Mouse (Mus musculus): ENCODE measurements around the gene Tmem164. TPM values are rescaled to one million over a fixed set of nuclear protein-coding genes. Genes with fewer than 3 reads are reported as not detected.

Tmem164 gene
- polyA plus RNA-seq, 1 experiment: 42.1 TPM

DNA sequence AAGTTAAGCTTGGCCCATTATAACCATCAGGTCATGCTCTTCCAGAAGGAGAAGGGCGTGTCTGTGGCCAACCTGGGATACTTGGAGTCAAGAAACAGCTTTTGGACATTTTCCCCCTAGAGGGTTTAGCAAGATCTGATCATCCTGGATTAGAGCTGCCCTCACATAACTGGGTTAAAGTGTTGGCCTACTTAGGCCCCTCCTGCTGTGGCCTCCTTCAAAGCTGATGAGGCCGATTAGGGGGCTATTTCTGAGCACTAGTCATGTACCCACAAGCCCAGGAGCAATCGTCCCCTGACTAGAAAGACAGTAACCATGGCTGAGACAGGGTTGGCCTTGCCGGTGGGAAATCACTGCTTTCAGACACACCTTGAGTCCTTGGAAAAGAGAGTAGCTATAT, 160.7 kb downstream of the Tmem164 start:
- no peak for DNase-seq
- TF ChIP-seq CTCF (IDR thresholded peaks at IDR 0.05; ENCODE audit: insufficient read depth, low read length): no peak

DNA sequence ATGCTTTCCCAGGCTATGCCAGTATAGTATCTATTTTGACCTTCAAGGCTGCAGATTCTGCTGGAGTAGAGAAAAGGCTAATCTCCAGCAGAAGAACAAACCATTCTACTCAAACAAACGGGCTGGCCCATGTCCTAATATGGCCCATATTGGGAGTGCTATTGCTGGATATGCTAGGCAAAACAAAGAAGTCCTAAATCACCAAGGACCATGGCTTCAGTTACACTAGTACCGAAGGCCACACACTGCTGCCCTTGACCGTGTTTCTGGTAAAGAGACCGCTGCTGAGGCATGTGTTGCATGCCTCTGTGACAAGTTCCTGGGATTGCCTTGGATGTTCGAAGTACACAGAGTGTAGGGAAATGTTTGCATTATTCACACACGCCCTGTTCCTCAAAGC, 165.1 kb downstream of the Tmem164 start:
- Histone ChIP-seq H3K4me3 (replicated peaks; ENCODE audit: extremely low read depth, low read depth, low read length) (no peak overlapping the region), H3K4me1 (ENCODE audit: control insufficient read depth, insufficient read depth, low read length) (no peaks in the 10 kb centered on the region)
- 73% methylated on average over 6 of the region's 6 CpGs for WGBS
- DNase-seq: no peak
- TF ChIP-seq POLR2A (IDR thresholded peaks at IDR 0.05; ENCODE audit: borderline replicate concordance, extremely low read depth, low read depth, low read length) (no peak), CTCF (IDR thresholded peaks at IDR 0.05; ENCODE audit: insufficient read depth, low read length) (no peak)

More for the DNA sequence above, 160.7 kb downstream of the Tmem164 start:
- WGBS: 70% methylated on average over 4 of the region's 4 CpGs
- H3K4me3 ChIP-seq (replicated peaks; ENCODE audit: extremely low read depth, low read depth, low read length): no peak overlapping the region
- H3K4me1 ChIP-seq (ENCODE audit: control insufficient read depth, insufficient read depth, low read length): no peaks in the 10 kb centered on the region

DNA sequence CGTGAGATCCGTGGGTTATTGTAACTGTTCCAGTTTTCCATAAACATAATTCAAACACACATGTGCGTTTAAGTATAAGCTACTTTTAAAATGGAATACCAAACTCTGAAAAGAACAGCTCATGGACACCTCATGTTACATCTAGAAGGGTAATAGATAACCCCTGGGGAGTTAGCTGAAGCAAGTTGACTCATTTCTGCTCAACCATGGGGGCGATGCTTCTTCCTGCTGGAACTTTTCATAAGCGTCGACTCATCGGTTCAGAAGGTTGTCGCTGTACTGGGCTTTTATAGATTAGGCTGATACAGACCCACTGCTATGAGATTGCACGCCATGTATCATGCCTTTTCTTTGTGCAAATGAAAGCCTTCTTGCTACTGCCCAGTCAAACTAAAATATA, 166.8 kb downstream of the Tmem164 start:
- no peak for DNase-seq
- no peaks in the 10 kb centered on the region for H3K4me1 ChIP-seq (ENCODE audit: control insufficient read depth, insufficient read depth, low read length)
- no peak for TF ChIP-seq POLR2A (IDR thresholded peaks at IDR 0.05; ENCODE audit: borderline replicate concordance, extremely low read depth, low read depth, low read length)
- no peak for TF ChIP-seq CTCF (IDR thresholded peaks at IDR 0.05; ENCODE audit: insufficient read depth, low read length)
- no peak overlapping the region for H3K4me3 ChIP-seq (replicated peaks; ENCODE audit: extremely low read depth, low read depth, low read length)
- WGBS: 84% methylated on average over 9 of the region's 9 CpGs

DNA sequence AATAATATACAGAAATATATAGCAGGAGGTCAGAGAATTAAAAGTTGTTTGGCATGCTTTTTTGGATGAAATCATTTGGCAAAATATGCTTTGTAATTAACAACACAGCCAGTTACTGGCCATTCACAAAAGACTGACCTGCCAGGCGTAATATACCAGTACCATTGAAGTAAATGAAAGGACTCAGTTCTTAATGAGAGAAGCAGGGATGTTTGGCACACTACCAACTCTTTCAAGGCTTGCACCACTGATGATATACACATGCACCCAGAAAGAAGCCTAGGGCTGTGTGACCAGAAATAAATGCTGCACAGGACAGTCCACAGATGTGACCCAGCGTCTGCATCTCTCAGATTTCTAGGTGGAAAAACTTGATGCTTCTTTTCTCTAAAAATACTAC, 188.6 kb downstream of the Tmem164 start:
- Histone ChIP-seq H3K4me1 (ENCODE audit: control insufficient read depth, insufficient read depth, low read length) (no peaks in the 10 kb centered on the region), H3K4me3 (replicated peaks; ENCODE audit: extremely low read depth, low read depth, low read length) (no peak overlapping the region)
- DNase-seq: no peak
- WGBS: 81% methylated on average over 2 of the region's 2 CpGs
- TF ChIP-seq CTCF (IDR thresholded peaks at IDR 0.05; ENCODE audit: insufficient read depth, low read length): no peak
- no peak for TF ChIP-seq POLR2A (IDR thresholded peaks at IDR 0.05; ENCODE audit: borderline replicate concordance, extremely low read depth, low read depth, low read length)

DNA sequence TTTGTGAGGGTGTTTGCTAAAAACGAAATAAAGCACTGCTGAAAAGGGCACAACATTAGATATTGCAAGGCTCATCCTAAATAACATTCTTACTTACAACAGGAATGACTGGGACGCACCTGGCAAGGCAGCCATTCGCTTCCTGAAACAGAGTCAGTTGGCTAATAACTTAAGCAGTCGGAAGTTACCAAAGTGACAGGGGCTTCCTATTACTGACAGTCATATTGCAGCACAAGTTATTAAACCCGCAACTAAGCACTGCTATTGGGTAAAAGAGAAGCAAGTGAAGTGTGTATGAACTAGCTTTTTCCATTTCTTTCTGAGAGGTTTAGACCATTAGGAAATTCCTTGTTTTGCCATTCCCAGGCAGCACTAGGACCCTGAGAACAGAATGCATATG, 201.0 kb downstream of the Tmem164 start:
- H3K4me3 ChIP-seq (replicated peaks; ENCODE audit: extremely low read depth, low read depth, low read length): no peak overlapping the region
- 77% methylated on average over 5 of the region's 5 CpGs for WGBS
- no peak for TF ChIP-seq CTCF (IDR thresholded peaks at IDR 0.05; ENCODE audit: insufficient read depth, low read length)
- TF ChIP-seq POLR2A (IDR thresholded peaks at IDR 0.05; ENCODE audit: borderline replicate concordance, extremely low read depth, low read depth, low read length): no peak
- no peak for DNase-seq
- H3K4me1 ChIP-seq (ENCODE audit: control insufficient read depth, insufficient read depth, low read length): no peaks in the 10 kb centered on the region

DNA sequence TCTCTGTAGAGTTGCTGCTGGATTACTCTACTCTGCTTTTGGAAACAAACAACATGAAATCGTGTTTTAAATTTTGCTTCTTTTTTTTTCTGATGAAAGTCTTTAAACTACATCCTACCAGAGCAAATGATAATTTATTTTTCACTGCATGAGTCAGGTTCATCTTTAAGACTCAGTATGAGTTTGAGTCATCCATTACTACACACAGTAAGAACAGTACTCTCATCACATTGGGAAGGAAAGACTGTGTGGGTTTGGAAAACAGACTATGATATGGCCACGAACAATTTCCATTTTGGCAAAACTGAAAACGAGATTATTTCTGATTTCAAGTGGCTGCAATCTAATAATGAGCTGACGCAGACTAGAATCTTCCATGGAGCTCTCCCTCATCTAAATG, 202.4 kb downstream of the Tmem164 start:
- WGBS: 75% methylated on average over 4 of the region's 4 CpGs
- DNase-seq: no peak
- TF ChIP-seq POLR2A (IDR thresholded peaks at IDR 0.05; ENCODE audit: borderline replicate concordance, extremely low read depth, low read depth, low read length) (no peak), CTCF (IDR thresholded peaks at IDR 0.05; ENCODE audit: insufficient read depth, low read length) (no peak)
- H3K4me1 ChIP-seq (ENCODE audit: control insufficient read depth, insufficient read depth, low read length): no peaks in the 10 kb centered on the region
- no peak overlapping the region for H3K4me3 ChIP-seq (replicated peaks; ENCODE audit: extremely low read depth, low read depth, low read length)

DNA sequence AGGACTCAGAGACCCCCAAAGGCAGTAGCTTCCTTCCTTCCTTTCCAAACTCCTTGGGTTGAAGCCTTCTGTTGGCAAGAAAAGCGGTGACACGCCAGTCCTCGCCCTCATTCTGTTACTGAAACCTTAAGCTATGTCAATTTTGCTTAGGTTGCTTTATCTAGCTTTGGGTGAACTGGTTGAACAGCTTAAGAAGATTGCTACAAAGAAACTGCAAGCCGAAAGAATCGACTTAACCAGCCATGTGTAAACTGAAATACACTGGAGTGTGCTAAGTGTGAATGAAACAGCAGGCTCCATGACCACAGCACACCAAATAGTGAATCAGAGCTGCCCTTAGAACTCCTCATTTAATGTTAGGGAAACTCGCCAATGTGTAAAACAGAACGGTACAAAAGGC, 204.8 kb downstream of the Tmem164 start:
- 80% methylated on average over 7 of the region's 7 CpGs for WGBS
- Histone ChIP-seq H3K4me3 (replicated peaks; ENCODE audit: extremely low read depth, low read depth, low read length) (no peak overlapping the region), H3K4me1 (ENCODE audit: control insufficient read depth, insufficient read depth, low read length) (no peaks in the 10 kb centered on the region)
- DNase-seq: no peak
- no peak for TF ChIP-seq CTCF (IDR thresholded peaks at IDR 0.05; ENCODE audit: insufficient read depth, low read length)
- TF ChIP-seq POLR2A (IDR thresholded peaks at IDR 0.05; ENCODE audit: borderline replicate concordance, extremely low read depth, low read depth, low read length): no peak
